Mouse (Mus musculus): ENCODE measurements at regions not wholly inside any gene's neighbourhood (a gene's known extent, or its start where the extent isn't known, plus 50 kb on each side); places are given as distances from the start of the nearest gene placed in this dataset.

DNA sequence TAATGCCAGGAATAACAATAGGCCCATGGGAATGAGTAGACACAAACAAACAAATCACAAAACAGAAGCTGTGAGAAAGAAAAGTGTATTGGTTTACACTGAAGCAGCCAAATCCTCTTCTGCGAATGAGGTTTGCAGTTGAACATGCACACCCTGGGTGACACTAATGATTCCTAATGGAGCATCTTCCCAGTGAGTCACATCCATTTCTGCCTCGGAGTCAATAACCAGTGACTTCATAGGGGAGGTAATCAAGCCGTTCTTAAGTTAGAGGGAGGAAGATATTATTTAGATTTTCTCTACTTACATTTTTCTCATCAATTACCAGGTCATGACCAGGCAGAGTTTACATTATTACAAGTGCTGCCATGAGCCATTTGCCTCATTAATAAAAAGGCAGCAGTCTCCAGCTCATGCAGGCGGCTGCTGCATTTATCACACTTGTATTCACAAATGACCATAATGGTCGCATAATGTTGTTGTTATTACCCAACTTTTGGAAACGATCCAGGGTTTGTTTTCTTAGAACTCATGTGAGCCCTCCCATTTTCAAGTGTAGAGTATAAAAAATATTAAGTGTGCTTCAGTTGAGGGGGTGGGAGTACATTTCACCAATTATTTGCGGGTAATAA, 112.6 kb upstream of the B3gat2 start:
- TF ChIP-seq ZNF384 (IDR thresholded peaks at IDR 0.05; ENCODE audit: low read depth, low read length) (no peak), ZC3H11A (IDR thresholded peaks at IDR 0.05; ENCODE audit: borderline replicate concordance, low read depth, low read length) (no peak)
